Mouse (Mus musculus): Measurements from ENCODE around the gene Arl11.
A peak's percentile ranks its signal among the peaks of the same experiment; 100 is the strongest.
"Not testable (repeated sequence)": the region's sequence is repeated elsewhere in the genome, so short reads cannot be mapped to it uniquely, and the experiment has no call there.

The Arl11 gene

GRCm38 (mm10) chr14:61309593-61309992 lies at the start of gene Arl11:
Gene Arl11 (plus strand): TSS chr14:61309753.
- DNase-seq = peak; percentile 32

GRCm38 (mm10) chr14:61267908-61268475 lies 41.6 kb upstream of the Arl11 start:
- DNase-seq = no peak

- DNase-seq = no peak
These were observed 34.9 kb upstream of the Arl11 start for GRCm38 (mm10) chr14:61274414-61275198.

- peak; percentile 70 for DNase-seq
These were observed 32.3 kb upstream of the Arl11 start for GRCm38 (mm10) chr14:61277285-61277684.

- DNase-seq = no peak
These were observed 30.8 kb upstream of the Arl11 start for GRCm38 (mm10) chr14:61278676-61279300.

- DNase-seq = no peak
These were observed 20.8 kb upstream of the Arl11 start for GRCm38 (mm10) chr14:61288606-61289286.

- DNase-seq = no peak
These were observed 18.9 kb upstream of the Arl11 start for GRCm38 (mm10) chr14:61290664-61291063.

GRCm38 (mm10) chr14:61293884-61294737 lies 15.4 kb upstream of the Arl11 start:
- DNase-seq = peak; percentile 75

- DNase-seq = peak; percentile 59
These were observed 14.8 kb upstream of the Arl11 start for GRCm38 (mm10) chr14:61294738-61295079.

- DNase-seq = no peak
These were observed 9.7 kb upstream of the Arl11 start for GRCm38 (mm10) chr14:61299810-61300209.

GRCm38 (mm10) chr14:61301323-61301722 lies 8.2 kb upstream of the Arl11 start:
- no peak for DNase-seq

- no peak for DNase-seq
These were observed 7.1 kb upstream of the Arl11 start for GRCm38 (mm10) chr14:61302428-61302827.

- DNase-seq = no peak
These were observed 5.5 kb upstream of the Arl11 start for GRCm38 (mm10) chr14:61303969-61304609.

GRCm38 (mm10) chr14:61310036-61310772 lies 651 bp downstream of the Arl11 start:
- DNase-seq = no peak

- DNase-seq = no peak
These were observed 1.4 kb downstream of the Arl11 start for GRCm38 (mm10) chr14:61310963-61311362.

GRCm38 (mm10) chr14:61316861-61317260 lies 7.3 kb downstream of the Arl11 start:
- DNase-seq = peak; percentile 53

GRCm38 (mm10) chr14:61320765-61321164 lies 11.2 kb downstream of the Arl11 start:
- no peak for DNase-seq

GRCm38 (mm10) chr14:61321200-61321599 lies 11.6 kb downstream of the Arl11 start:
- DNase-seq = no peak

- DNase-seq = no peak
These were observed 13.2 kb downstream of the Arl11 start for GRCm38 (mm10) chr14:61322740-61323139.

- DNase-seq = not testable (repeated sequence)
These were observed 17.5 kb downstream of the Arl11 start for GRCm38 (mm10) chr14:61327007-61327406.
